Mouse (Mus musculus) kidney, adult 2 months (tissue): ENCODE measurements at regions not wholly inside any gene's neighbourhood (a gene's known extent, or its start where the extent isn't known, plus 50 kb on each side); places are given as distances from the start of the nearest gene placed in this dataset.

Source experiments
- DNase-seq: peaks from one replicate; pipeline ENCODE4 v3.0.0; 2021
- H3K27ac ChIP-seq: fragments of 200-500 bp; 2 replicates; pipeline ENCODE4 v1.5.1; 2012; ENCODE audit warnings: low read depth, low read length, control low read depth, inconsistent platforms; ENCODE audit not compliant: insufficient read depth
- H3K27me3 ChIP-seq: fragments of 200-500 bp; replicated peaks from 2 replicates; pipeline ENCODE4 v1.6.1; 2012; ENCODE audit warnings: mild to moderate bottlenecking, moderate library complexity, low read length, inconsistent platforms; ENCODE audit not compliant: control insufficient read depth, insufficient read depth
- H3K36me3 ChIP-seq: fragments of 200-500 bp; 2 replicates; pipeline ENCODE4 v1.6.1; 2012; ENCODE audit warnings: mild to moderate bottlenecking, moderate library complexity, low read length, inconsistent platforms; ENCODE audit not compliant: control insufficient read depth, insufficient read depth
- H3K4me1 ChIP-seq: fragments of 200-500 bp; 2 replicates; pipeline ENCODE4 v1.6.1; 2011; ENCODE audit warnings: low read length; ENCODE audit not compliant: control insufficient read depth, insufficient read depth
- H3K4me3 ChIP-seq: fragments of 200-500 bp; 2 replicates; pipeline ENCODE4 v1.5.1; 2011; ENCODE audit warnings: mild to moderate bottlenecking, low read depth, low read length, control low read depth; ENCODE audit not compliant: insufficient read depth
- CTCF ChIP-seq: fragments of 200-500 bp; conservative IDR thresholded peaks from 2 replicates; pipeline ENCODE4 v1.5.1; 2011; ENCODE audit warnings: low read depth, mild to moderate bottlenecking, control low read depth, low read length, moderate library complexity, mixed read lengths; ENCODE audit not compliant: insufficient read depth, insufficient read length
- POLR2A ChIP-seq: fragments of 200-500 bp; IDR thresholded peaks from one replicate; pipeline ENCODE4 v1.6.1; 2011; ENCODE audit warnings: low read depth, low read length, control low read depth
- WGBS: fragments of 180-500 bp; shearing (Covaris S2); methylation state at CpG from one replicate; pipeline ENCODE4 v1.1.7; 2018; 5-methylcytosine and 5-hydroxymethylcytosine counted together

DNA sequence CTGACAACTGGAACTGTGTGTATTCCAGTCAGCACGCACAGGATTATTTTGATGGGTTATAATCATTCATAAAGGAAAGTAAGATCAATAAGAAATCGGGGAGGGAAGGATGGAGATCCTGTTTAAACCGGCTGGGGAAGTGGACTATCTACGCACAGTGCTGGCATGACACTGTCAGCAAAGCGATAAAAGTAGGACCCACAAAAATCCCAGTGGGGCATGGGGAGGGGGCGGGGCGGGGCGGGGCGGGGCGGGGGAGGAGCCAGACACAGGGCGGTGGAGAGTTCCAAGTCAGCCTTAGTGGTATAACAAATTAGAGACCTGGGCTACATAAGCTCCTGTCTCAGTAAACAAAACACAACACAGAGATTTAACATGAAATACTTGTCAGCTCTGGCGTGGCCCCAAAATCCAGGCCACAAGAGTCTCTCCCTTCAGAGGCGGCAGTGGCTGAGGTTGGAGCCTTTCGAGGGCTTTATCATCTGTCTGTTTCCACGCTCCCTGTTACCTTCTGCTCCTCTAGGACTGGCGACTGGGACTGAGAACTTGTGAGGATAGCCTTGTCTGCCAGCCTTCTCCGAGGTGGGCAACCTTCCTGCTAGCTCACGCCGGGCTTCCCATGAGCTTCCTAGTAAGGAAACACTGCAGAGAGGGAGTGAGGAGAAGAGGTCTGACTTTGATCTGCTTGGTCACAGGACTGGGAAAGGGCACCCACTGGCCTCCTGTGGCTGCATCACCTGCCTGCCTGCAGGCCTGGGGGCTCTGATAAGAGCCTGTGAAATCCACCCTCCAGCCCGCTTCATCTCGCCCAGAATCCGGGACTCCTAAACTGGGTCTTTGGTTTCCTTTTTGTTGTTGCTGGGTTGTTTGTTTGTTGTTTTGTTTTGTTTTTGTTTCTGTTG is 90.3 kb upstream of the Ptpn1 start:
- Histone ChIP-seq H3K36me3 (no peaks in the 10 kb centered on the region), H3K4me1 (peaks cover 9% of the 10 kb centered on the region; the same call in 1 of the 2 replicates), H3K27me3 (no peaks in the 10 kb centered on the region), H3K4me3 (no peak overlapping the region), H3K27ac (no peak overlapping the region)
- no peak for TF ChIP-seq CTCF
- DNase-seq = no peak
- 66% methylated on average over 22 of the region's 22 CpGs for WGBS

DNA sequence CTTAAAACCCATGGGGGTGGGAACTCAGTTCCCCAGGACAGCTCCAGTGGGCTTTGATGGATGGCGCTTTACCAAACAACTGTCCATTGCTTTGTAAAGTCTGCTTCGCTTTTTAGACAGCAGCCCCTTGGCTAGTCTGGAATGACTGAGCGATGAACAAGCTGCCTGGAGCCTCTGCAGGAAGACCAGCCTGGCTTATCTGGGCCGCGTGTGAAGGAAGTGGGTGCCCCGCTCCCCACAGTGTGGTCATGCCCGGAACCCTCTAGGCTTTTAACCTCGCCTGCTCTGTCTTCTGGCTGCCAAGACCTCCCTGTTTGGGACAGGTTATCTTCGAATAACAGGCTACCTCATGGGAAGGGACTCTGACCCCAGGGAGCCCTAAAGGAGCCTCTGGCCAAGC is 91.5 kb upstream of the Ptpn1 start:
- DNase-seq = no peak
- 93% methylated on average over 9 of the region's 9 CpGs for WGBS
- H3K27ac ChIP-seq = no peak overlapping the region
- no peaks in the 10 kb centered on the region for H3K27me3 ChIP-seq
- H3K36me3 ChIP-seq = no peaks in the 10 kb centered on the region
- TF ChIP-seq POLR2A = no peak
- no peak for TF ChIP-seq CTCF
- peaks cover 7% of the 10 kb centered on the region; the same call in 1 of the 2 replicates for H3K4me1 ChIP-seq
- H3K4me3 ChIP-seq = no peak overlapping the region

DNA sequence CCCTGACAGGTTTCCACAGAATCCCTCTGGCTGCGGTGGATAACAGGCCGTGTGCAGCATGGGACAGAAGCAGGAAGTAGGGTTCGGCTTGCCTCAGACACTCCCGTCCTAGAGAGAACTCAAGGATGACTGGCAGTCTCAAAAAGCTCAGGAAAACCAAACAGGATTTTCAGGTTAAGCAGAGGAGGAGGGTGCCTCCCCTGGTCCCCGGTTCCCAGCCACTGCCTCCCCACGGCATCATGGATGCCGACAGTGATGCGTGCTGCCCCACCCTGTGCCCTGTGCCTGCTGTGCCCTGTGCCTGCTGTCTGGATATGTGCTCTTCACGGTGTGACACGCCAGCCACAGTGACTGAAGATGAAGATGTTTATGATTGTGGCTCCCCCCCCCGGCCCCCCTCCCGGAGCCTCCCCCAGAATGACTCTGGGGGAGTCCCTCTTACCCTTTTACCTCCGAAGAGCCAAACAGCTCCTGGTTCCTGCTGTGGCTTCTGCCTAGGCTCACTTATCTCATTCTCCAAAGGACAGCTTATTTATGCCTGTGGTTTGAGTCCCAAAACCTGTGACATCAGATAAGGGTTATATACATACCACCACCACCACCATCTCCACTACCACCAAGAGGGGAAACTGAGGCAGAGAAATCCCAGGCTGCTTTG is 92.4 kb upstream of the Ptpn1 start:
- DNase-seq = no peak
- no peak overlapping the region for H3K27ac ChIP-seq
- peaks cover 4% of the 10 kb centered on the region; the same call in 1 of the 2 replicates for H3K4me1 ChIP-seq
- H3K36me3 ChIP-seq = no peaks in the 10 kb centered on the region
- WGBS = 57% methylated on average over 13 of the region's 13 CpGs
- TF ChIP-seq CTCF (no peak), POLR2A (no peak)
- H3K27me3 ChIP-seq = no peaks in the 10 kb centered on the region
- H3K4me3 ChIP-seq = no peak overlapping the region

DNA sequence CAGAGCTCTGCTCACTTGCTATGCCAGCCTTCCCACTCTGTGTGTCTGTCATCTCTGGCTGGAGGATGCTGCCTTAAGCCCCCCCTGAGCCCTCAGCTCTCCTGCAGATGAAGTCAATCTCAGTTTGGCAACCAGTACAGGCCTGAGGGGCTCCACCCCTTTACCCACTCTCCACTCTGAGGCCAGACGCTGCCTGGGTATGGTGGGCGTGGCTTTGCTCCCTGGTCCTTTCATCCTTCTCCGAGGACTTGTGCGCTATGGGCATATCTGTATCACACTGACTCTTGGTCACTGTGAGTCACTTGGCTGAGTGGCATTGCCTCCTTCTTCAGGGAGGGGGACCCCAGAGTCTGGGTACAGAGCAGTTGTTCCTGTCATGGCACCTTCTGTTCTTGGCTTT is 94.3 kb upstream of the Ptpn1 start:
- Histone ChIP-seq H3K27me3 (no peaks in the 10 kb centered on the region), H3K4me1 (peaks cover 3% of the 10 kb centered on the region; the same call in 1 of the 2 replicates), H3K36me3 (no peaks in the 10 kb centered on the region), H3K4me3 (no peak overlapping the region), H3K27ac (no peak overlapping the region)
- 62% methylated on average over 4 of the region's 4 CpGs for WGBS
- no peak for DNase-seq
- no peak for TF ChIP-seq CTCF
- TF ChIP-seq POLR2A = no peak

DNA sequence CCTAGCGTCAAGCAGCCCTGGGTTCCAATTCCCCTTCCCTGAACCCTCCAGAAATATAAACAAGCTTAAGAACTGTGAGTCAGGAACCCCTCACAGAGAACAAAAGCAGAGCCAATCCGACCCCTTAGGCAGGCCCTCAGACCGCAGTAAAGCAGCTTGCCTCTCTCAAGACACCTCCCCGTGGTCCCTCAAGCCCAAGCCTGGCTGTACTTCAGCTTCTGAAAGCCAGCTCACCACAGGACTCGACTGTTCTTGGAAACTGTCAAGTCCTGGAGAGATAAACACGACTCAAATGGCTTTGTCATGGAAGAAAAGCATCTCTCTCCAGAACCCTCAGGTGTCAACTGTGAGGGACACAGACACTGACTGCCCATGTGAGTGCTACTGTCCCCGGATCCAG is 95.2 kb upstream of the Ptpn1 start:
- DNase-seq = no peak
- Histone ChIP-seq H3K4me1 (peaks cover 3% of the 10 kb centered on the region; the same call in 1 of the 2 replicates), H3K27me3 (no peaks in the 10 kb centered on the region), H3K27ac (no peak overlapping the region), H3K36me3 (no peaks in the 10 kb centered on the region), H3K4me3 (no peak overlapping the region)
- 78% methylated on average over 7 of the region's 7 CpGs for WGBS
- TF ChIP-seq POLR2A = no peak
- no peak for TF ChIP-seq CTCF

DNA sequence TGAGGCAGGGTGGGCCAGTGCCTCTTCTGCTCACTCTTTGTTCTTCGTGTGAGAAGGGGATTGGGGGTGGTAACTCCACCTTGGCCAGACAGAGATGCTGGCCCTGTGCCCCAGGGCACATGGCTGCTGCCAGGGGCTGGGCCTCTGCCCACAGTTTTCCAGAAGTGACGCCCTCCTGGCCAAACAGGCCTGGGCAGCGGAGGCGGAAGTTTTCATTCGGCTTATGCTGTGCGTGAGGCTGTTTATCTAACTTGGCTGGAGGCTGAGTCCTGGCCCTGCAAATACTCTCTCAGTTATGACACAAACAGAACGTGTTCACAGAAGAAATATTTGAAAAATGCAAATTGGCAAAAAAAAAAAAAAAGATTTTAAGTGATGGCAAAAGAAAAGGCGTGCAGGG is 97.3 kb upstream of the Ptpn1 start:
- 48% methylated on average over 8 of the region's 8 CpGs for WGBS
- Histone ChIP-seq H3K36me3 (no peaks in the 10 kb centered on the region), H3K27me3 (no peaks in the 10 kb centered on the region), H3K4me3 (no peak overlapping the region), H3K4me1 (peaks cover 3% of the 10 kb centered on the region; the same call in 1 of the 2 replicates), H3K27ac (peak overlapping the region; percentile 61)
- DNase-seq = peak; percentile 64
- TF ChIP-seq CTCF (no peak), POLR2A (no peak)
